Mouse (Mus musculus): ENCODE measurements around the gene Psmc6. TPM values are rescaled to one million over a fixed set of nuclear protein-coding genes. Genes with fewer than 3 reads are reported as not detected.

Gene Psmc6
- total and polyA plus RNA-seq, 3 experiments: 125 to 270 (median 208) TPM

DNA sequence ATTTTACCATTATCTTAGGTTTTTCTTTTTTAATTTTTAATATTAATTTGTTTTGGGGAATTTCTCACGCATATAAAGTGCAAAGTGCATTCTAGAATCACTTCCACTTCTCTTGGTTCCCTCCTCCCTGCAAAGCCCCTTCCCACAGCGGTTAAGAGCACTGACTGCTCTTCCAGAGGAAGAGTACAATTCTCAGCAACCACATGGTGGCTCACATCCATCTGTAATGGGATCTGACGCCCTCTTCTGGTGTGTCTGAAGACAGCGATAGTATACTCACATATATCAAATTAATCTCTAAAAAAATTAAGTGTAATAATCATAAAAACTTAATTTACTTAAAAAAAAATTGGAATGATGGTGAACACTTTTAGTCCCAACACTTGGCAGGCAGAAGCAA lies 25.2 kb upstream of the Psmc6 start:
- Histone ChIP-seq H3K27ac (ENCODE audit: control insufficient read depth, low read depth, low read length) (no peak overlapping the region), H3K9ac (ENCODE audit: control insufficient read depth, low read depth, low read length, poor library complexity, severe bottlenecking) (no peak overlapping the region), H3K9me3 (replicated peaks; ENCODE audit: insufficient read depth, low read length) (no peaks in the 10 kb centered on the region), H3K4me1 (ENCODE audit: control insufficient read depth in 1 of 2, insufficient read depth in 2 of 2, low read length in 2 of 2) (peaks cover 0 to 6% of the 10 kb centered on the region in 2 experiments; a peak in 2 of 4 replicates), H3K79me2 (ENCODE audit: control insufficient read depth, insufficient read depth, low read length, poor library complexity) (peaks cover 22% of the 10 kb centered on the region), H3K27me3 (ENCODE audit: control insufficient read depth in 1 of 2, insufficient read depth in 2 of 2, low read length in 2 of 2) (no peaks in the 10 kb centered on the region), H3K4me3 (ENCODE audit: control insufficient read depth in 1 of 2, insufficient read depth in 1 of 2, low read depth in 2 of 2, low read length in 2 of 2) (no peak overlapping the region), H3K36me3 (ENCODE audit: control insufficient read depth in 1 of 2, insufficient read depth in 2 of 2, low read length in 2 of 2) (peaks cover 12 to 70% of the 10 kb centered on the region in 2 experiments)
- DNase-seq (ENCODE audit: low read depth, low spot score): no peak
- TF ChIP-seq GABPA (IDR thresholded peaks at IDR 0.05; ENCODE audit: low read depth, low read length) (no peak), CTCF (IDR thresholded peaks at IDR 0.05 in 2 of 3, conservative IDR thresholded peaks at IDR 0.05 in 1 of 3; ENCODE audit: control insufficient read depth in 1 of 3, insufficient read depth in 1 of 3, low read depth in 2 of 3, low read length in 3 of 3, poor library complexity in 1 of 3, severe bottlenecking in 1 of 3) (peak in 1 of 3 experiments; percentile 25; a peak in 1 of 6 replicates)

DNA sequence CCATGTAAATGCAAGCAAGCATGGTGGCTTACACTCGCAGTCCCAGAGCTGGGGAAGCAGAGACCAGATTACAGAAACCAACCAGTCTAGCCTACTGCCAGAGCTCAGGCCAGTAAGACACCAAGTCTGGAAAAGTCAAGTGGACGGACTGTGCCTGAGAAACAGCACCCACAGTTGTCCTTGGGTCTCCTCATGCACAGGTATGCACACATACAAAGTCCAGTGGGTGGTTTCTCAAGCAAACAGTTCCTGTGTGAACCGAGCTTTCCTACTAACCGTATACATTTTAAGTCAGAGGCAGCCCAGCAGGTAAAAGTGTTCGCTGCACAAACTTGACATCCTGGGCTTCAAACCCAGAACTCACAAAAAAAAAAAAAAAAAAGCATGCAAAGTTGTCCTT lies 23.7 kb upstream of the Psmc6 start:
- TF ChIP-seq RAD21 (IDR thresholded peaks at IDR 0.05; ENCODE audit: low read depth, low read length) (no peak), NELFE (IDR thresholded peaks at IDR 0.05; ENCODE audit: low read depth, low read length) (no peak)
- no peak for DNase-seq (ENCODE audit: low read depth, low spot score)
- Histone ChIP-seq H3K4me3 (ENCODE audit: control insufficient read depth in 1 of 2, insufficient read depth in 1 of 2, low read depth in 2 of 2, low read length in 2 of 2) (no peak overlapping the region), H3K79me2 (ENCODE audit: control insufficient read depth, insufficient read depth, low read length, poor library complexity) (peaks cover 35% of the 10 kb centered on the region), H3K9me3 (replicated peaks; ENCODE audit: insufficient read depth, low read length) (no peaks in the 10 kb centered on the region), H3K27me3 (ENCODE audit: control insufficient read depth in 1 of 2, insufficient read depth in 2 of 2, low read length in 2 of 2) (no peaks in the 10 kb centered on the region), H3K4me1 (ENCODE audit: control insufficient read depth in 1 of 2, insufficient read depth in 2 of 2, low read length in 2 of 2) (peaks cover 0 to 17% of the 10 kb centered on the region in 2 experiments; a peak in 2 of 4 replicates), H3K27ac (ENCODE audit: control insufficient read depth, low read depth, low read length) (no peak overlapping the region), H3K36me3 (ENCODE audit: control insufficient read depth in 1 of 2, insufficient read depth in 2 of 2, low read length in 2 of 2) (peaks cover 17 to 59% of the 10 kb centered on the region in 2 experiments), H3K9ac (ENCODE audit: control insufficient read depth, low read depth, low read length, poor library complexity, severe bottlenecking) (no peak overlapping the region)

DNA sequence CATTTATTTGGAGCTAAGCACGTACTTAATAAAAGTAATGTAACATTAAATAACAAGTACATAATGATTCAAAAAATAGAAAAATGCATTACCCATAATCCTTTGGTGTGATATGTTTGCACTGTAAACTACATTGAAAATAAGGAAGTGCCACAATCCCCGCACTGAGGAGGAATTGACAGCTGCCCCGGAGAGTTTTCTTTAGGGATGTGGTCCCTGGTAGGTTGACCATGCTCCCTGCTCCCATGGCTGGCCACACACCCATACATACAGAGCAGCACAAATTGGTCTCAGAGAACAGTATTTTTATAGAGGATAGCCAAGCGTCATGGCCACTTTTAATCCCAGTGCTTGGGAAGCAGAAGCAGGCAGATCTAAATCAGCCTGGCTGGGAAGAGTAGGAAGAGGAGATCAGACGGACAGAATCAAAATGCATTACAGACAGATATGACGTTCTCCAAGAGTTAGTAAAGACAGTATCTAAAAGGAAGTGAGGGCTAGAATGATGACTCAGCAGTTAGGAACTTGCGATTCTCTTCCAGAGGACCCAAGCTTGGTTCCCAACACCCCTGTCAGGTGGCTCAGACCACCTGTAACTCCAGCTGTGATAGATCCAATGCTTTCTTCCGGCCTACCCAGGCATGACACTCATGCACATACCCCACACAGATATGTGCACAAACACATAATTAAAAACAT lies 21.8 kb upstream of the Psmc6 start:
- H3K27me3 ChIP-seq (ENCODE audit: control insufficient read depth in 1 of 2, insufficient read depth in 2 of 2, low read length in 2 of 2): no peaks in the 10 kb centered on the region
- H3K4me1 ChIP-seq (ENCODE audit: control insufficient read depth in 1 of 2, insufficient read depth in 2 of 2, low read length in 2 of 2): peaks cover 2 to 17% of the 10 kb centered on the region in 2 experiments; a peak in 3 of 4 replicates
- no peak overlapping the region for H3K27ac ChIP-seq (ENCODE audit: control insufficient read depth, low read depth, low read length)
- no peaks in the 10 kb centered on the region for H3K9me3 ChIP-seq (replicated peaks; ENCODE audit: insufficient read depth, low read length)
- H3K9ac ChIP-seq (ENCODE audit: control insufficient read depth, low read depth, low read length, poor library complexity, severe bottlenecking): no peak overlapping the region
- no peak overlapping the region for H3K4me3 ChIP-seq (ENCODE audit: control insufficient read depth in 1 of 2, insufficient read depth in 1 of 2, low read depth in 2 of 2, low read length in 2 of 2)
- H3K79me2 ChIP-seq (ENCODE audit: control insufficient read depth, insufficient read depth, low read length, poor library complexity): peaks cover 49% of the 10 kb centered on the region
- TF ChIP-seq MYC (IDR thresholded peaks at IDR 0.05; ENCODE audit: low read depth, low read length): no peak
- TF ChIP-seq NRF1 (IDR thresholded peaks at IDR 0.05; ENCODE audit: insufficient read depth, low read depth, low read length, poor library complexity, severe bottlenecking): no peak
- peak; percentile 95 for TF ChIP-seq MAFK (IDR thresholded peaks at IDR 0.05; ENCODE audit: borderline replicate concordance, low read depth, low read length)
- TF ChIP-seq POLR2AphosphoS2 (IDR thresholded peaks at IDR 0.05; ENCODE audit: low read length): peak; percentile 3; the same call in 1 of the 2 replicates
- no peak for TF ChIP-seq SMC3 (IDR thresholded peaks at IDR 0.05; ENCODE audit: low read depth, low read length)
- peak; percentile 48 for DNase-seq (ENCODE audit: low read depth, low spot score)
- H3K36me3 ChIP-seq (ENCODE audit: control insufficient read depth in 1 of 2, insufficient read depth in 2 of 2, low read length in 2 of 2): peaks cover 23 to 51% of the 10 kb centered on the region in 2 experiments
